Mouse (Mus musculus) G1E-ER4 (cell line): ENCODE measurements around the gene Pomp. TPM values are rescaled to one million over a fixed set of nuclear protein-coding genes. Genes with fewer than 3 reads are reported as not detected.

ENCODE experiments used
- GATA1 ChIP-seq: IDR thresholded peaks from one replicate; pipeline ENCODE4 v1.8.0; 2012; ENCODE audit warnings: low read length, inconsistent platforms
- polyA plus RNA-seq: library from polyadenylated mRNA; stranded (reverse); fragments of >175 nt; gene quantifications from 2 replicates; pipeline ENCODE4 v1.2.3, GENCODE M21; 2012

The Pomp gene
- 12.3 and 14.5 TPM in 2 replicates for polyA plus RNA-seq

DNA sequence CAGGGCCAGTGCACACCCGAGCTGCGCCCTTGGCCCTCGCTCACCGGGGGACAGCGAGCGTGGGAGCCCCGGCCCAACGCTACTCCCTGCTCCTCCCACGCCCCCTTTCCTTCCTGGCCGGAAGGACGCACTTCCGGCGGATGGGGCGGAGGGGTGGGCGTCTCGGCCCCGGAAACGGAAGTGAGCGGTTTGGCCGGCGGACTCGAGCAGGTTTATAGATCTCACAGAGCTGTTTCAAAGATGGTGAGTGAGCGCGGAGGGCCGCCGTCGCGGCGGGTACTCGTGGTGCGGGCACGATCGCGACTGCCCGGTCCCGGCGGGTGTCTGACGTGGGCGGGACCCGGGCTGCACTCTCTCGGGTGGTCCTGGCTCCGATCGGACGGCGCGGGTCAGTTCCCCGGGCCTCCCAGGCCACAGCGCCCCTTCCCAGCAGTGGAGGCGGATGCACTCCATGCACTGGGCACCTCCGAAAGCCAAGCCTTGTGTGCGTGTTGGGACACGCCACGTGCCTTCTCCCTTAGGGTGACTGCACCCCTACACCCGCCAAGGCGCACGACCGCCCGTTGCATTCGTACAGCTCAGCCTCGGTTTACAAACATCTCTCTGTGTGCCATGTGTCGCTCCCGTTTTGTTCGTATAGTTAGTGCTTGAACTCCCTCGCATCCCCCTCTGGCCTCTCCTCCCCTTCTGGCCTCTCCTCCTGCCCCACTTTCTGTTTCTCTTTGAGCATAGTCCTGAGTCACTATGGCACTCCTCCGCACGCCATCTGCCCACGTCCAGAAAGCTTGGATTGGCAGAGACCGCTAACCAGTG is at the start of gene Pomp:
Pomp (plus strand) TSS at position 13 of the 813 bp plus-strand sequence.
- TF ChIP-seq GATA1, result no peak

DNA sequence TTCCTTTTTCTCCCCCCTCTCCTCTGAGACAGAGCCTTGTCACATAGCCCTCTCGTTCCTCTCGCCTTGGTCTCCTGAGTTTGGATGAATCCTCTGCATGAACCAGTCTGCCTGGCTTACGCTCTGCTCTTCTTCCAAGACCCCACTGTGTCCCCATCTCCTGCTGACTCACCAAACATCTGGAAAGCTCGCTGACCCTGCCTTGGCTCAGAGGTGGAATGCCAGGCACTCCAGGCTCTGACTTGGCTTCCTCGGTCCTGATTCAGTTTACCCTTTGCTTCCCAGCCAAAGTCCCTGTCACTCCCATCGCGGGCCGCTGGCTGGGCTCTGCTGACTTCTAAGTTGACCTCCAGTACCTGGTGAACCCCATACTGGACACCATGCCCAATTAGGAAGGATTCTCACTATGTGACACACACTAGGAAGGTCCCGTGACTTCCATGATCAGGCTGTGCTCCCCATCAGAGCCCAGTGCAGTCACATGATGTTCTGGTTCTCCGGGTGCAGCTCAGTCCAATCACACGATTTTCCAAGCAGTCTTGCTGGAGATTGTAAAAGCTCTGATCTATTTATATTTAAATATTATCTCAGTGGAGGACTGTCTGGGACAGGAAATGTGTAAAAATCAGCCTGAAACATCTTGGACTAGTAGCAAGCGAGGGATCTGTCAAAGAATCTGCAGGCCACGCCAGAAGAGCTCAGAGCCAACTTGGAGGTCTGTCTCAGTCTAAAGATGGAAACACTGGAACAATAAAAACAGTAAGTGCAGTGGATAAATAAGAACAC is 47.8 kb upstream of the Pomp start:
- no peak for TF ChIP-seq GATA1

DNA sequence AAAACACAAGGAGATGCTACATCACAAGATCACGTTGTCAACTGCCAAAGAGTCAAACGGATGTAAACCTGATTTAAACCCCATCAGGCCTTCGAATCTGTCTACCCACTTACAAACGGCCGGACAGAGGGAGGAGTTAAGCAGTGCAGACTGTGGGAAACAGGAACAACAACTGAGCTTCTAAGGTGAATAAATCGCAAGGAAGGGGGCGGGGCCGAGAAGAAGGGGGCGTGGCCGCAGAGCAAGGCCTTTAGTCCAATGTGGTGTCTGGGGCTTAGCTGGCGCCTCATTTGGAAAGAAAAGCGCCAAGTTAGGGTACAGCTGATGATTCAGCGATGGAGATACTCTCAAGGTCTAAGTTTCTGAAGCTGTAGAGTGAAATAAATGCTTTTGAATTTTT is 45.3 kb upstream of the Pomp start:
- TF ChIP-seq GATA1, result no peak

DNA sequence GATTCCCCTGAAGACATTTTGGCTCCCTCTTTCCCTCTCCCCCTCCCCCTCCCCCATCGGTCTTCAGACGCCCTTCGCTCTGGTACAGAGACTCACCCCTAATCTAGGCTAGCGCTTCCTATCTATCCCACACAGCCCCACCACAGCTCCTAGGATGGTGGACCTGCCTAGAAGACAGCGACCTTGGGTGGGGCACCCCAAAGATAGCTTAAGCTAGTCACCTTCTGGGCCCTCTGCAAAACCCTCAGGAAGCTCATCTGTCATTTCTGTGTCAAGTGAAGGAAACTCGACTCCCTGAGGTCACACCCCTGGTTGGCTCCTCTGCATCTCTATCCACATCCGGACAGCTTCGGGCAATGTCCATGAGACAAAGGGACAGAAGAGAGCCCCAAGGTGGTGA is 44.7 kb upstream of the Pomp start:
- TF ChIP-seq GATA1, result no peak

DNA sequence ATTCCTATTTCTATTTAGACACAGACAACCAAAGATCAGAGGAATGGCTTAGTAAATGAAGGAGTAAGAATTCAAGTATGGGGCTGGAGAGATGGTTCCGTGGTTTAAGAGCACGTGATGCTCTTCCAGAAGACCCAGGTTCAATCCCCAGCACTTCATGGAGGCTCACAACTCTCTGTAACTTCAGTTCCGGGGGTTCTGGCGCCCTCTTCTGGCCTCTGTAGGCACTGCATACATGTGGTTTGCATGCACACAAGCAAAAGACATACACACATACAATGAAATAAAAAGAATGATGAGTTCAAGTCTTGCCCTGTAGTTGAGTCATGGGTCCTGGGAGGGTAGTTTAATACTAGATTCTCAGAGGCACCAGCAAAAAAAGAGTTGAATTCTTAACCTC is 43.8 kb upstream of the Pomp start:
- no peak for TF ChIP-seq GATA1

DNA sequence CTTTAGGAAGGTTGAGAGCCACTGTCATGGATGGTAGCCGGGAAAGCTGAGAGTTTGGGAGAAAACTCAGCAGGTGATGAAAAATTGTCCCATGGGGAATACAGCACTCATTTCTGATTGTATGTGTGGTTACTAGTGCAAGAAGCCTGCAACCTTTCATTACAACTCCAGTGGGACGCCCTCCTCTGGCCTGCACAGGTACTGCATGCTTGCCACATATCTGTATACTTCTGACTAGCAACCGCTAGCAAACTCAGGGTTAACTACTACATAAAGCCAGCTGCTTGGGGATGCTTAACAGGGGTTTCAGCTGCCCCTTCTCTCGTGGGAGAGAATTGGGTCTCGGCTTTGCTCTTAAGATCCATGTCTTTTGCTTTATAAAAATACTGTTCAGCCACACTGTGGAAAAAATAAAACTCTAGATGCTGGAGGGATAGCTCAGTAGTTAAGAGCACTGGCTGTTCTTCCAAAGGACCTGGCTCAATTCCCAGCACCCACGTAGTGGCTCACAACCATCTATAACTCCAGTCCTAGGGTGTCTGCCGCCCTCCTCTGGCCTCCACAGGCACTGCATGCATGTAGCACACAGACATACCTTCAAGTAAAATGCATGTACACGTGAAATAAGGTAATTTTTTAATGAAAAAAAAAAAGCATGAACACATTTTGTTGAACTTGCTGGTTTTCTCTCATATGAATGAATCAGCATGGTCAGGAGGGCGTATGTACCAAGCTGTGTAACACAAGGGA is 42.3 kb upstream of the Pomp start:
- no peak for TF ChIP-seq GATA1

DNA sequence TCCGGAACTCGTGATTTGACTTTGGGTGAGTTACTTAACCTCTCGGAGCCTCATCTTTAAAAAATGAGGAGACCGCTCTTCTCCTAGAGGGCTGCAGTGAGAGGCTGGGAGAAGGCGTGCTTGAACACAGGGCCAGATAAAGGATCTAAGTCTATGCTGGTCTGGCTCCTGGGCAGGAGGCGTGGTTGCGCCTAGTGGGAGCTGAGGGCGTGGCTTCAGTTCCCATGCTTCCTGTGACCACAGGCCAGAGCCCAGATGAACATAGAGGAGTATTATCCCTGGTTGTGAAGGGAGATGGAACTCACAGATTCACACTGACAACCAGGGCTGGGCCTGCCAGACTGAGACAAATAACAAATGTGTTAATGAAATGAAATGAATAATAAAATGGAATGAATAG is 41.4 kb upstream of the Pomp start:
- TF ChIP-seq GATA1, result no peak

DNA sequence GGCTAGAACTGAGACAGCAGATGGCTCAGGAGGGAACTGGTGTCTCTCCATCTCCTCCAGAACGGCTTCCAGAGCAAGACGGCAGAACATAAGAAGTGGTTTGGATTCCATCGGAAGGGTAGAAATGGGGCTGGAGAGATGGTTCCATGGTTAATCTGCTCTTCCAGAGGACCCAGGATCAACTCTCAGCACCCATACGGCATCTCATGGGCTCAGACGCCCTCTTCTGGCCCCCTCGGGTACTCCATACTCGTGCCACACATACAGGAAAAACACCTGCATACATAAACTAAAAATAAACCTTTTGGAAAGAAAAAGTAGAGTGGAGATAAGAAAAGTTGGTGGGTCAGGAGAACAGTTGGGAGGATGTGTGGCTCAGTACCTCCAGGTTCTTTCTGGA is 40.4 kb upstream of the Pomp start:
- no peak for TF ChIP-seq GATA1

DNA sequence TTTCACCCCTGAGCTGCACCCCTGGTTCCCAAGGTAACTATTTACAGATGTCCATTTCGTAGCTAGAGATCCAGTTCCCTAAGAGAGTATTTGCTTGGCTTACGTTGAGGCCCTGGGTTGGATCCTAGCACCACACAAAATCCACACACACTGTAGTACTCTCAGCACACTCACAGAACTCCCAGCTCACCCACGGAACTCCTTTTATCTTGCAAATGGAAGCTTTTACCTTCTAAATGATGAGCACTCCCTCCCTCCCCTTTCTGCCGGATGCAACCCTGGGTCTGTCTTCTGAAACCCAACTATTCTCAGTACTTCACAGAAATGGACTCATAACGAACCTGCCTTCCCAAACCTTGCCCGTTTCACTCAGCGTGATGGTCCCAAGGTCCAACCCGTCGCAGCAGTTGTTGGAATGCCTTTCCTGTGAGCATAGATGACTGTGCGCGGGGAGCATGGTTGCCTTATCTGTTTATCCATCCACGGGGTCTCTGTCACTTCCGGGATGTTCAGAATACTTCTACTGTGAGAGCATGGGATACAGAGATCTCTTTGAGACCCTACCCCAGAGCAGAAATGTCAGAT is 36.1 kb upstream of the Pomp start:
- TF ChIP-seq GATA1, result no peak

DNA sequence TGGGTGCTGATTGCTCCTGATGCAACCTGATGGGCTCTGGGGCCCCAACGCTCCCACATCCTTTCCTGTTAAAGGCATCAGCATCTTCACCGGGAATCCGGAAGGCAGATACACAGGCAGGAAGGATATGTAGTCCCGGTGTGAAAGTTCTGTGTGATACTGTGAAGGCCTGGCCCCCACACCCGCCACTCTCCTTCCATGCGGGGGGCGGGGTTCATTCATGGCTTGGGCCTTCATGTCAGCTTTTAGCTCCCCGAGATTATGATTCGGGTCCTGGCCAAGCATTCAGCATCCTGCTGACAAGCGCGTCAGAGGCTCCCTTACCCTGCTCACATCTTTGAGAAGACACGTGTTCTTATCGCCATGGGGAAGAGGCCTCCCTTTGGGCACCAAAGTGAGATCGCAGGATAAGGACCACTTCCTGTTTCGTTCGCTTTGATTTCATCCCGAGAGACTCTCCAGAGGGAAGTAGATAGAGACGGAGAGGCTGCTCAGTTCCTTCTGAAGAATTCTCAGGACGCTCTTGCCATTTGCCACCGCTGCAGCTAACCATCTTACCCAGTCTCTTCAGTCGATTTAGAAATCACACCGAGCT is 34.8 kb upstream of the Pomp start:
- no peak for TF ChIP-seq GATA1

DNA sequence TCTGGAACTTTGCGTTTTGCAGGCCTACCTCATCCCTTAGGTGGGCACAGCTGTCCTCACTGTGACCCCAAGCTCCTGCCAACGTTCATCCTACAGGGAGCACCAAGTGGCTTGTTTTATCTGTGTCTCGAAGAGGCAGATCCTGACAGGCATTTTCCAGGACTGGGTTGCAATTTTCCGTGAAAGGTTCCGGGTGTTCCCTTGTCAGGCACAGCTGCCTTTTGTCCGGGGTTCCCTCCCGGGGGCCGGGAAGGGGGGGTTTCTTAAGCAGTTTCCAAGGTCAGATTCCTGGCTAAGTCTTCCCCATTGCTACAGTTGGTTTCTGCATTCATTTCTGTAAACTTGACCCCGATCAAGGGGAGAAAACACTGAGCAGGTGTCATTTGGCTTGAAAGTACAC is 34.2 kb upstream of the Pomp start:
- no peak for TF ChIP-seq GATA1

DNA sequence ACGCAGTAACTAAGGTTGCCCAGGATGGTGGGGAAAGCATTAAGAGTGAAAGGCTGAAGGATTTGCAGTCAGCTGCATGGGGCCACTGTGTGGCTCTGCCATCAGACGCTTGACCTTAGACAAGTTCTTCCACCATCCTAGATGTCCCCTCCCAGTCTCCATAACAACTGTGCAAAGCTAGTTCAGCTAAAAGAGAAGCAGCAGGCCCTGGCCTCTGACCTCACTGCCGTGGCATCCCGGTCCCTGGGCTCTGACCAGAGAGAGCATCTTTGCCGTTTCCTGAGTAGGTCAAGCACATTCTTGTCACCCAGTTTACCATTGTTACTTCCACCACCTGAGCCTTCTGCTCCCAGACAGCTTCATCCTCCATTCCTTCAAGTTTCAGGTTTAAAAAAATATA is 33.7 kb upstream of the Pomp start:
- no peak for TF ChIP-seq GATA1

DNA sequence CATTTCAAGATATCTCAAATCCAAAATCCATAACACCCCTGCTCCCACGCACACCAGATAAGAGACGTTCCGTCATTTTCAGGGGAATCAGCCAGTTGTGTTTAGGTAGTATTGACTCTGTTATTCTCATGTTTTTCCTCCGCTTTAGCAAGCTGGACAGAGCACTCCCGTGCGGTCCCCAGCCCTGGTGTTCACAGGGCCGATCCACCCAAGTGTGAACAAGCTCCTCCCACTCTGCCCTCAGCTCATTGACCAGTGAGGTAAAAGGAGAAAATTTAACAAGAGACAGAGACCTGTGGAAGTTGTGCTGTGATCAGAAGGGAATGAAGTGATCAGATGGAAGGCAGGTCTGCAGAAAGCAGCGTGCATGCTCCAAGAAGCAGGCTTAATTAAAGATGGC is 31.4 kb upstream of the Pomp start:
- no peak for TF ChIP-seq GATA1

DNA sequence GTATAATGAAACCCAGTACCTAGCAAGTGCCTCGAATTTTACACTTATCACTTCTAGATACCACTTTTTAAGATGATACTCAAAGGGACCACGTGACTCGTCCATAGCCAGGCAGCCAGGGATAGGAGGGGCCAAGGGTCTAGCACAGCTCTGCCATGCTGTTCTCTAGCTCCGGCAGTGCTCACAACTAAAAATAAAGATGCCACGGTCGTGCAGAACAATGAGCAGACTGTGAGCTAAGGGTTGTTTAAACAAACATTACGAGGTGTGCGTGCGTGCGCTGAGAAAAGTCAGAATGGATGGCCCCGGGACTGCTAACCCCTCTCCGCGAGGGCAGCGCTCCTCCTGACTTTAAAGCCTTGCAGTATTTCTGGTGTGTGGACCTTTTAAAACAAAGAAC is 27.4 kb upstream of the Pomp start:
- no peak for TF ChIP-seq GATA1

DNA sequence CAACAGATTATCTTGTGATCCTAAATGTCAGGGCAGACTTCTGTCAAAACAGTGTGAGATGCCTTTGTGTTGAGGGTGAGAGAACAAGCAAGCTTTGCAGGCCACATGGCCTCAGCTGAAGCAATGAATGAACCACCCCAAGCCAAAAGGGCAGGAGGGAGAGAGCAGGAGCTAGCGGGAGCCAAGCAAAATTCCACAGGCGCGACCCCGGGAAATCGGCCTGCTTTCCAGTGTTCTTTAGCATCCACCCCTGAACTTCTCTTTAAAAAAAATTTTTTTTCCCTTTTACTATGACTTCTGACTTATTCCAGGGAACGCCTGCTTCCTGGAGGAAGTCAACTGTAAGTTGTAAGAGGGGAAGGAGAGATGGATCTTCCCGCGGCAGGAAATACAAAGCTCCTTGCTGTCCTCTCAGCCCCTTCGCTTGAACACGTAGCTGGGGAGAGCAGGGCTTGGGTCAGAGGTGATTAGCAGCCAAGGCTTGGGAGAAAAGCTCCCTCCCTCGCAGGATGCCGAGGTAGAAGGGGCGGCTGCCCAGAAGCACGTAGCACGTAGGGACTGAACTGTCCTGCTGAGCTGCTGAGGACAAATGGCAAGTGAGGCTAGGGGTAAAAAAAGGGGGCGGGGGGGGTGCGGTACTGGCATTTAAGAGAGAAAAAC is 25.3 kb upstream of the Pomp start:
- TF ChIP-seq GATA1, result no peak
